Mouse (Mus musculus) urinary bladder, postnatal 36 days (tissue): ENCODE data around the gene Slc39a7.
A peak's percentile ranks its signal among the peaks of the same experiment; 100 is the strongest.

ENCODE experiments used
- DNase-seq, 2 experiments: peaks; one replicate each; pipeline ENCODE4 v3.0.0; 2022; ENCODE audit warnings: low spot score in 2 of 2, mixed read lengths in 1 of 2

The Slc39a7 gene

GRCm38 (mm10) chr17:34031465-34032173 is at the start of gene Slc39a7, which contains the start of gene Rxrb:
Gene Slc39a7, minus strand, starts transcription at chr17:34031682.
Gene Rxrb, plus strand, starts transcription at chr17:34031812.
- DNase-seq: peak; percentile 98 to 99

GRCm38 (mm10) chr17:34079621-34080020 is 48.1 kb upstream of the Slc39a7 start:
- DNase-seq: no peak

GRCm38 (mm10) chr17:34079002-34079401 is 47.5 kb upstream of the Slc39a7 start:
- DNase-seq: no peak

- DNase-seq: no peak
Measured at GRCm38 (mm10) chr17:34078148-34078547, 46.7 kb upstream of the Slc39a7 start.

- DNase-seq: peak; percentile 35 to 63
Measured at GRCm38 (mm10) chr17:34077549-34077948, 46.1 kb upstream of the Slc39a7 start.

GRCm38 (mm10) chr17:34075271-34075670 is 43.8 kb upstream of the Slc39a7 start:
- DNase-seq: peak; percentile 50 to 62

GRCm38 (mm10) chr17:34072091-34072490 is 40.6 kb upstream of the Slc39a7 start:
- DNase-seq: no peak

GRCm38 (mm10) chr17:34068864-34069263 is 37.4 kb upstream of the Slc39a7 start:
- DNase-seq: no peak

- DNase-seq: no peak
Measured at GRCm38 (mm10) chr17:34057224-34057623, 25.7 kb upstream of the Slc39a7 start.

GRCm38 (mm10) chr17:34047404-34048050 is 16.0 kb upstream of the Slc39a7 start:
- no peak for DNase-seq

- DNase-seq: no peak
Measured at GRCm38 (mm10) chr17:34045941-34046340, 14.5 kb upstream of the Slc39a7 start.

GRCm38 (mm10) chr17:34039562-34040450 is 8.3 kb upstream of the Slc39a7 start:
- DNase-seq: no peak

- DNase-seq: no peak
Measured at GRCm38 (mm10) chr17:34038878-34039561, 7.5 kb upstream of the Slc39a7 start, which contains the start of gene Col11a2. Gene Col11a2, plus strand, starts transcription at chr17:34039437.

GRCm38 (mm10) chr17:34038440-34038839 is 7.0 kb upstream of the Slc39a7 start:
- no peak for DNase-seq

- DNase-seq: no peak
Measured at GRCm38 (mm10) chr17:34037241-34037640, 5.8 kb upstream of the Slc39a7 start.

- DNase-seq: no peak
Measured at GRCm38 (mm10) chr17:34036647-34037046, 5.2 kb upstream of the Slc39a7 start.

GRCm38 (mm10) chr17:34035517-34035916 is 4.0 kb upstream of the Slc39a7 start:
- DNase-seq: no peak

GRCm38 (mm10) chr17:34034064-34034463 is 2.6 kb upstream of the Slc39a7 start:
- DNase-seq: peak in 1 of 2 experiments; percentile 48

GRCm38 (mm10) chr17:34033441-34033840 is 2.0 kb upstream of the Slc39a7 start:
- DNase-seq: no peak

- DNase-seq: no peak
Measured at GRCm38 (mm10) chr17:34032806-34033205, 1.3 kb upstream of the Slc39a7 start.

GRCm38 (mm10) chr17:34032174-34032632 is 721 bp upstream of the Slc39a7 start:
- DNase-seq: peak; percentile 60 to 75
